Mouse (Mus musculus): ENCODE data around the gene Xrcc3. TPM values are rescaled to one million over a fixed set of nuclear protein-coding genes. Genes with fewer than 3 reads are reported as not detected.

The Xrcc3 gene
- polyA plus RNA-seq, 2 experiments = 10.1 to 26.3 TPM

DNA sequence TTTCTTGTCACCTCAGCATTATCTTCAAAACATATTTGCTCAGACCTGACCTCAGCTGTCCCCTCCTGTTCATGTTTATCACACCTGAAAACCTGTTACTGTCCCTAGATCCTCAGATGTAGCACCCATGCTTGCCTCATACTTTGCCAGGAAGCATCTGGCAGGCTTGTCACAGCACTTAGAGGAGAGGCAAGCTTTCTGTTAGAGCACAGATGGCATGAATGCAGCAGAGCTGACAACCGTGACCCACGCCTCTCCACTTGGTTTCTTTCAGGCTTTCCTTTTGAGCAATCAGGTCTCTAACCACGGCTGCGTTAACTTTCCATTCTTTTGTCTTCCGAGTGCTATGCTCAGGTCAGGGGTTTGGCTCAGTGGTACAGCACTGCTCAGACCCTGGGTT is 15.8 kb upstream of the Xrcc3 start:
- H3K4me3 ChIP-seq (replicated peaks; ENCODE audit: low read length) = no peak overlapping the region
- no peak overlapping the region for H3K9ac ChIP-seq (ENCODE audit: low read depth, low read length, severe bottlenecking)
- no peaks in the 10 kb centered on the region for H3K27me3 ChIP-seq (ENCODE audit: control insufficient read depth, insufficient read depth, low read length)
- H3K36me3 ChIP-seq (ENCODE audit: control insufficient read depth, insufficient read depth, low read length) = peaks cover 93% of the 10 kb centered on the region
- H3K27ac ChIP-seq (replicated peaks; ENCODE audit: low read depth, low read length) = no peak overlapping the region
- ATAC-seq (ENCODE audit: low FRiP score, low read depth) (no peak), DNase-seq (ENCODE audit: low spot score) (no peak)
- TF ChIP-seq POLR2A (IDR thresholded peaks at IDR 0.05; ENCODE audit: borderline replicate concordance, extremely low read depth, insufficient read depth, insufficient read length) = no peak
- H3K4me2 ChIP-seq (replicated peaks; ENCODE audit: low read depth, low read length, severe bottlenecking) = no peak overlapping the region
- no peaks in the 10 kb centered on the region for H3K4me1 ChIP-seq (ENCODE audit: control insufficient read depth, insufficient read depth, low read length)
- no peaks in the 10 kb centered on the region for H3K9me3 ChIP-seq (ENCODE audit: control insufficient read depth, low read length)
- WGBS = 91% methylated on average over 5 of the region's 5 CpGs

DNA sequence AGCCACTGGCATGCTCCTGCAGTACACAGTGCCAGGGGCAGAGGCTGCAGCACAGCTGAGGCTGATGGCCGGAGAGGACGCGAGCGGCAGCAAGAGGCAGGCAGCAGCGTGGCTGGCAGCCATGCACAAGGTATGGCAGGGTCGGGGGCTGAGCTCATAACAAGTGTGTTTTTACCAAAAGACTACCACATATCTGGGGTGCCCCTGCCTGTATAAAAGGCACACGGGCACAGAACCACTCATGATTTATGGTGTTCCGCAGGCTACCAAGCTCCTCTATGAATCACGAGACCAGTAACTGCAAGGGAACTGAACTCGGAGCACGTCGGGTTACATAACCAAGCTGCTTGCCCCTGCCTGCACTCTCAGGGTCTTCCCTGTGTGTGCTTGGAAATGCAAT is 13.9 kb upstream of the Xrcc3 start:
- Histone ChIP-seq H3K4me2 (replicated peaks; ENCODE audit: low read depth, low read length, severe bottlenecking) (no peak overlapping the region), H3K4me3 (replicated peaks; ENCODE audit: low read length) (no peak overlapping the region), H3K27me3 (ENCODE audit: control insufficient read depth, insufficient read depth, low read length) (no peaks in the 10 kb centered on the region), H3K9me3 (ENCODE audit: control insufficient read depth, low read length) (no peaks in the 10 kb centered on the region), H3K36me3 (ENCODE audit: control insufficient read depth, insufficient read depth, low read length) (peaks cover 89% of the 10 kb centered on the region), H3K27ac (replicated peaks; ENCODE audit: low read depth, low read length) (no peak overlapping the region), H3K4me1 (ENCODE audit: control insufficient read depth, insufficient read depth, low read length) (no peaks in the 10 kb centered on the region), H3K9ac (ENCODE audit: low read depth, low read length, severe bottlenecking) (no peak overlapping the region)
- ATAC-seq (ENCODE audit: low FRiP score, low read depth) (no peak), DNase-seq (ENCODE audit: low spot score) (no peak)
- 93% methylated on average over 12 of the region's 12 CpGs for WGBS
- TF ChIP-seq POLR2A (IDR thresholded peaks at IDR 0.05; ENCODE audit: borderline replicate concordance, extremely low read depth, insufficient read depth, insufficient read length) = no peak

DNA sequence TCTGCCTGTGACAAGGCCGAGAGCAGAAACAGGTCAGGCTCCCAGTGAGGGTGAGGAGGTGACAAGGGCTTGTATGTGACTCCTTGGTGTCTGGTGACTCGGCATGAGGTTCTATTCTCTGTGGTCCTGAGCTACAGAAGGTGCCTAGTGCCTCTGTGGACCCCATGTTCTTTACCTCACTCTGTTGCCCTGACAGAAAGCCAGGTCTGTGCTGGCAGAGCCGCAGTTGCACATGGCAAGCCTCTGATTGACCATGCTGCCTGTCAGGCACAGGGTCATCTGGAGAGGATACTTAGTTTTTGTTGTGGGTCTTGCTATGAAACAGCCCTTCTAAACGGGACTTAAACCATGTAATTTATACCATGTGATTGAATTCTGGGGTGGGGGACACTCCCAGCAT is 8.3 kb upstream of the Xrcc3 start:
- Histone ChIP-seq H3K36me3 (ENCODE audit: control insufficient read depth, insufficient read depth, low read length) (peaks cover 37% of the 10 kb centered on the region), H3K4me3 (replicated peaks; ENCODE audit: low read length) (no peak overlapping the region), H3K27ac (replicated peaks; ENCODE audit: low read depth, low read length) (no peak overlapping the region), H3K9me3 (ENCODE audit: control insufficient read depth, low read length) (no peaks in the 10 kb centered on the region), H3K9ac (ENCODE audit: low read depth, low read length, severe bottlenecking) (no peak overlapping the region), H3K4me1 (ENCODE audit: control insufficient read depth, insufficient read depth, low read length) (no peaks in the 10 kb centered on the region), H3K4me2 (replicated peaks; ENCODE audit: low read depth, low read length, severe bottlenecking) (no peak overlapping the region), H3K27me3 (ENCODE audit: control insufficient read depth, insufficient read depth, low read length) (no peaks in the 10 kb centered on the region)
- DNase-seq (ENCODE audit: low spot score) (no peak), ATAC-seq (ENCODE audit: low FRiP score, low read depth) (no peak)
- WGBS = 64% methylated on average over 4 of the region's 4 CpGs
- no peak for TF ChIP-seq POLR2A (IDR thresholded peaks at IDR 0.05; ENCODE audit: borderline replicate concordance, extremely low read depth, insufficient read depth, insufficient read length)

DNA sequence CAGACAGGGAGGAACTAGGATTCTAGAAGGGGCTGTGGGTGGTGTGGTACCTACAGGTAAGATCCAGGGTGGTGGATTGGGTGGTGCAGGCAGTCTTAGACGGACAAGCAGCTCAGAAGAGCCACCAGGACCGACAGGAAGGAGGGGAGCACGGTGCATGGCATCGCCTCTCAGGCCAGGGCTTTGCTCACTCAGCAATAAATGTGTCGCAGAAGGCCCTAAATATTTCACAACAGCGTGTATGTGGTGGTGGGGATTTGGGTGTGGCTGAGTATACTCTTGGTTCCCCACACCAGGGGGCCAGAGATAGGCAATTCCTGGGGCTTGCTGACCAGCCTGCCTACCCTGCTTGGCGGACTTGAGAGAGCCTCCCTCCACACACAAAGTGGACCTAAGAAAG is 7.0 kb upstream of the Xrcc3 start:
- 69% methylated on average over 7 of the region's 7 CpGs for WGBS
- no peaks in the 10 kb centered on the region for H3K9me3 ChIP-seq (ENCODE audit: control insufficient read depth, low read length)
- H3K27me3 ChIP-seq (ENCODE audit: control insufficient read depth, insufficient read depth, low read length) = no peaks in the 10 kb centered on the region
- H3K36me3 ChIP-seq (ENCODE audit: control insufficient read depth, insufficient read depth, low read length) = peaks cover 25% of the 10 kb centered on the region
- no peak overlapping the region for H3K27ac ChIP-seq (replicated peaks; ENCODE audit: low read depth, low read length)
- H3K4me1 ChIP-seq (ENCODE audit: control insufficient read depth, insufficient read depth, low read length) = peaks cover 12% of the 10 kb centered on the region; the same call in 1 of the 2 replicates
- no peak for DNase-seq (ENCODE audit: low spot score)
- no peak overlapping the region for H3K9ac ChIP-seq (ENCODE audit: low read depth, low read length, severe bottlenecking)
- H3K4me3 ChIP-seq (replicated peaks; ENCODE audit: low read length) = no peak overlapping the region
- no peak for ATAC-seq (ENCODE audit: low FRiP score, low read depth)
- no peak overlapping the region for H3K4me2 ChIP-seq (replicated peaks; ENCODE audit: low read depth, low read length, severe bottlenecking)
- no peak for TF ChIP-seq POLR2A (IDR thresholded peaks at IDR 0.05; ENCODE audit: borderline replicate concordance, extremely low read depth, insufficient read depth, insufficient read length)

DNA sequence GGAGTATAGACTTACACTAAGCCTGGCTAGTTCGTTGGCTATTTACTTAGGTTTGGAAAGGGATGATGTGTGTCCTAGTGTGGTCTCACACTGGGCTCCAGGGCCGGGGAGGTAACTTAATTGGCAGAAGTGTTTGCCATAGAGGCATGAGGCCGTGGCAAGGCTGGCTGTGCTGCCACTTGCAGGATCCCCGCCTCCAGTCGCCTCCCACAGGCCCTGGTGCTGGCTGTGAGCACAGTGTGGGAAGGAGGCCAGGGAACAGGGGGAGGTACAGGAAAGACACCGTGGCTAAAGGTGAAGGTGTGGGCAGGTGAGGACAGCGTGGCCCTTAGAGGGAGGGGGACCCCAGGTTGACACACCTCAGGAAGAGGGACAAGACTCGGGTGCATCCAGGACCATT is 6.3 kb upstream of the Xrcc3 start:
- Histone ChIP-seq H3K9ac (ENCODE audit: low read depth, low read length, severe bottlenecking) (no peak overlapping the region), H3K27me3 (ENCODE audit: control insufficient read depth, insufficient read depth, low read length) (no peaks in the 10 kb centered on the region), H3K9me3 (ENCODE audit: control insufficient read depth, low read length) (no peaks in the 10 kb centered on the region), H3K36me3 (ENCODE audit: control insufficient read depth, insufficient read depth, low read length) (peaks cover 18% of the 10 kb centered on the region), H3K27ac (replicated peaks; ENCODE audit: low read depth, low read length) (no peak overlapping the region), H3K4me1 (ENCODE audit: control insufficient read depth, insufficient read depth, low read length) (peaks cover 17% of the 10 kb centered on the region; the same call in 1 of the 2 replicates), H3K4me3 (replicated peaks; ENCODE audit: low read length) (no peak overlapping the region), H3K4me2 (replicated peaks; ENCODE audit: low read depth, low read length, severe bottlenecking) (no peak overlapping the region)
- TF ChIP-seq POLR2A (IDR thresholded peaks at IDR 0.05; ENCODE audit: borderline replicate concordance, extremely low read depth, insufficient read depth, insufficient read length) = no peak
- 80% methylated on average over 8 of the region's 8 CpGs for WGBS
- DNase-seq (ENCODE audit: low spot score) (no peak), ATAC-seq (ENCODE audit: low FRiP score, low read depth) (no peak)

DNA sequence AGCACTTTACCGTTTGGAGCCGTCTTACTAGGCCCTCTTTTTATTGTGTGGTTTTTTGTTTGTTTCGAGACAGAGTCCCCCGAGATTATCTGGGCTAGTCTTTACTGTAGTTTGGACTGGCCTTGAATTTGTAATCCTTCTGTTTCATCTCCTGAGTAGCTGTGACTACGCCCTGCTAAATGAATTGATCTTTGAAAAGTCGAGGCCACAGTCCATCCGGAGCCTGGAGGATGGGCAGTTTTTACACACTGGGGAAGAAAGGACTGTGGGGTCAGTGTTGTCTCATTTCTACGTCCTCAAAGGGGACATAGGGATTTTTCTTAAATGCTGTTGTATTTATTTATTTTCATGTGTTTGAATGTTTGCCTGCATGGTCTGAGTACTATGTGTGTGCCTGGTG is 4.3 kb upstream of the Xrcc3 start:
- Histone ChIP-seq H3K27me3 (ENCODE audit: control insufficient read depth, insufficient read depth, low read length) (no peaks in the 10 kb centered on the region), H3K9me3 (ENCODE audit: control insufficient read depth, low read length) (no peaks in the 10 kb centered on the region), H3K36me3 (ENCODE audit: control insufficient read depth, insufficient read depth, low read length) (no peaks in the 10 kb centered on the region; the same call in none of the 2 replicates), H3K4me3 (replicated peaks; ENCODE audit: low read length) (no peak overlapping the region), H3K4me1 (ENCODE audit: control insufficient read depth, insufficient read depth, low read length) (peaks cover 19% of the 10 kb centered on the region; the same call in 1 of the 2 replicates), H3K4me2 (replicated peaks; ENCODE audit: low read depth, low read length, severe bottlenecking) (no peak overlapping the region), H3K27ac (replicated peaks; ENCODE audit: low read depth, low read length) (no peak overlapping the region), H3K9ac (ENCODE audit: low read depth, low read length, severe bottlenecking) (no peak overlapping the region)
- DNase-seq (ENCODE audit: low spot score) (no peak), ATAC-seq (ENCODE audit: low FRiP score, low read depth) (no peak)
- 89% methylated on average over 8 of the region's 8 CpGs for WGBS
- no peak for TF ChIP-seq POLR2A (IDR thresholded peaks at IDR 0.05; ENCODE audit: borderline replicate concordance, extremely low read depth, insufficient read depth, insufficient read length)
